Mouse (Mus musculus) cerebellum, adult 11 months (tissue): ENCODE data around the gene Tiam1.

Source experiments
- DNase-seq: peaks from one replicate; pipeline ENCODE4 v3.0.0; 2022

The Tiam1 gene

DNA sequence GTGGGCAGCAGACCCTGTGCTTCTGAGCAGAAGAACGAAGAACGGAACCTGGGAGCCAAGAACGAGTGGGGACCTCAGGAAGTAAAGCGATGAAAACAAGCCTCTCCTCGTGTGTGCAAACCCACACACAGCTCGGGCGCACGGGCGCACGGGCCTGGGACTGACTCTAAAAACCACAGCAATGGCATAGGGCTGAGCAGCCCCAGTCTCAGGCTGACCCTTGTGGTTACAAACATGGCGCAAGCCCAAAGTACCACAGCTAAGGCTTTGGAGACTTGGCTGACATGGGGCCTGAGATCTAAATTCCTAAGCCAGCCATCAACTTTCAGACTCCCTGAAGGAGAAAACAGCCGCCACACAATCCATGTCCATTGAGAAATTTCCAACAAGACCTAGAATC lies 239.4 kb downstream of the Tiam1 start:
- DNase-seq, result no peak

DNA sequence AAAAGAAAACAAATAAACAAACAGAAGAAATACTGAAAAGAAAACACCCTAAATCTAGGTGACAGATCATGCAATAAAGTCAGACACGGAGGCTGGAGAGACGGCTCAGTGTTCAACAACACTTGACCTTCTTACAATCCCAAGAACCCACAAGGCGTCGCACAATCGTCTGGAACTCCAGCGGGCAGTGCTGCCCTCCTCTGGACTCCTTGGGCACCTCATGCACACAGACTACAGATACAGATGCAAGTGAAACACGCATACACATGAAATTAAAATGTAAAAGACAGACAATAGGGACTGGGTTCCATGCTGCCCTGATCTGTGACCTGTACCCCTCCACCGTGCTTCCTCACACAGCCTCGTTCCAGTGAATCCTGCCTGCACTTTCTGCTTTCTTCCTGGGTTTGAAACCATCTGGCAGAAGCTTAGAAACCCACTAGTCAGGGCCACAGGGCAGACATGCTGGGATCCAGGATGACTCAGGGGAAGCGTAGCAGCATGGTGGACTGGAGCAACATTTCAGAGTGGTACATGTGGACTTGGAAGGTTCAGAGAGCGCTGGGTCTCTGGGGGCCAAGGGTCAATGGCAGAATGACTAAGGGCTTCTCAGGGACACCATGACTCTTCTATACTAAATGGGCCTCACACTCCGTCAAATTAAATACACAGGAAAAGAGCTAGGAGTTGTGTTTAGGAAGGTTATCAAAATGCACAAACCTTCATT lies 240.8 kb downstream of the Tiam1 start:
- no peak for DNase-seq

DNA sequence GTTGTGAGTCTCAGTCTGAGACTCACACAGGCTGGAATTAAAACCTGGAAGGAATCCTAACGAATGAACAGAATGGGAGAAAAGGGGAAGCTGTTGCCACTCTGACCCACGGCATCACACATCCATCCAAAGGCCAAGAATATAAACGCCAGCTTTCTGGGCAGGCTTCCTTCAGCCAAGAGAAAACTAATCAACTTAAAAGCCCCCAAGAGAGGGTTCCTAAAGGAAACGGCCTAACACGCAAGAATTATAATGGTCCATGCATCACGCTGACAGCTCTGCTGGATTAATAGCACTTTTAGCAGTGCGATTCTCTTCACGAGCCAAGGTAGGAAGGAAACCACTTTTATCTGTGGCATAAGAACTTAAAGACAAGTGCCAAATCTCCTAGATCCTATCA lies 242.9 kb downstream of the Tiam1 start:
- DNase-seq, result no peak

DNA sequence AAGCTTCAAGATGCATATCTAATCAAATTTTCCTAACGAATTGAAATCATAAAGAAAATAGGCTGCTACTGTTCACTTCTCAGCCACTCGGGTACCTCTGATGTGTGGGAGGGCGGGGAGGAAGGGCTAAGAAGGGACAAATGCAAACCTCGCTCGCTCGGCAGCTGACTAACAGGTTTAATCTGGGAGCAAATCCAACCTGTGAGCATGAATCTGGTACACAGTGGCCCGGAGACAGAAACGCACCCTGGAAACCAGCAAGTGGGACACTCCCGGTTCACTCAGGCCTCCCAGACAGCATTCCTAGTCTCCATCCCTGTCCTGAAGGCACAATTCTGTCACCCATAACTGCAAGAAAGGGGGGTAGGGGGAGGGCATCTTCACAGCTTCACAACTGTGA lies 244.4 kb downstream of the Tiam1 start:
- DNase-seq, result peak; percentile 65

DNA sequence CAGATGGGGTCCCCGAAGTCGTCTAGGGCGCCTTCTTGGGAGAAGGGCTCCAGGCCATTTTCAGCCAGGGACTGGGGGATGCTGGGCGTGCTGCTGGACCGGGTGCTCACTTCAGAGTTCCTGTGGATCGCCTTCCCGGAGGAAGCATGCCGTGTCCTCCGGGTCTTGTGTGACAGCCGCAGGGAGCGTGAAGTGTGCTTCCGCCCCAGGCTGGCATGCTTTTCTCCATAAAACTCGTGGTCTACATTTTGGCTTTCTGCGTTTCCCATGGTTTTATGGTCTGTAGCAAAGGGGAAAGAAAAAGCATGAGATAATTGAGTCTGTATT lies 245.3 kb downstream of the Tiam1 start:
- no peak for DNase-seq

DNA sequence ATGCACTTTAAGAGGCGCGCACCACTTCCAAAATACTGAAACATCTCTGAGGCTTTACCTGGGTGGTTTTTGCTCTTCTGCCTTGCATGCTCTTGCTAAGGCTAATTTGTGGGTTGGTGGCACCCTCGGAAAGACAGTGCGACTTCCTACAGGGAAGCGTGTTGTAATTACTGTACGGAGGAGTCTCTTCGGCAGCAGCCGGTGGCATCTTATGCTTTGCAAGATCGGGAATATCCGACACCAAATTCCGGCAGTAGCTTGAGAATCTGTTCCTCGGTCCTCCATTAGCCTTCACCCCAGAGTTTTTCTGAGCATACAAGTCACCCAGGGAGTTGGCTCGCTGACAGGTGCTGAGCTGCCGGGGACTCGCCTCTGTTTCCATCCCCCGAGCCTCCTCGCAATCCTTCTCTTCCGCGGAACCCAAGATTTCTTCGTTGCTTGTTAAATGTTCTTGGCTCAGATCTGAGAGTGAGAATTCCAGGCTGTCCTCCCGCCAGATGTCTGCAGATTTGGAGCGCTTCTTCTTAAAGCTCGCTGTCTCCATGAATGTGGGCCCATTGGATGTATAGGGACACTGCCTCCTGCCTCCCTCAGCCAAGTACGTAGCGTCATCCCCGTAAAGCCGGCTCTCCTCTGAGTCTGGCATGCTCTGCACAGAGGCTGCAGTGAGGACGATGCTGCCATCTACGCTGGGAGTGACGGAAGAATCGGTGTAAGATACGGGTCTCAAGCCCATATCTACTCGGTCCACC lies 245.8 kb downstream of the Tiam1 start:
- DNase-seq, result peak; percentile 64

DNA sequence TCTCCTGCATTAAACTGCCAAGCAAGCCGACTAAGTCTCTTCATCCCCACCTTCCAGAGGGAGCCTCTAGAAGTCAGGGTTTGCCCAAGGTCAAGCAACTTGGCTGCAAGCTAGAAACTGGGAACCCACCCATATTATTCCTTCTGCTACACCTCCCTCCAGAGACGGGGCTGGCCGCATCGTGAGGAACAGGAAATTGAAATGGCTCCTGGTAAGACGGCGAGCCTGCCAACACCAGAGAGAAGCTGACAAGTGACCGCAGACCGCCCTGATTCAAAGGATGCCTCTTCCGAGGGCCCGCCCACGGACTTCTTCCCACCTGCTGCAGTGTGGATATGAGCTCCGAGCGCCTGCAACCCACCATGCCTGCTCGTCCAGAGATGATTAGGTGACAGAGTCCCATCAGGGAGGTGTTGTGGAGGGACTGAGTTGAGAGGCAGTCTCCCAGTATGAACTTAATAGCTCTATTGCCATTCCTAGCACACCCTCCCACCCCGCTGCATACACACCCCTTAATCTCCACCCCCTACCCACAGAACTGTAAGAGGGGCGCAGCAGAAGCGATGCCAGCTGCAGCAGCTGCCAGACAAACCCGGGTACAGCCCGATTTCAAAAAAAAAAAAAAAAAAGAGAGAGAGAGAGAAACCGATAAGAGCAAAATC lies 246.6 kb downstream of the Tiam1 start:
- DNase-seq, result peak; percentile 77

DNA sequence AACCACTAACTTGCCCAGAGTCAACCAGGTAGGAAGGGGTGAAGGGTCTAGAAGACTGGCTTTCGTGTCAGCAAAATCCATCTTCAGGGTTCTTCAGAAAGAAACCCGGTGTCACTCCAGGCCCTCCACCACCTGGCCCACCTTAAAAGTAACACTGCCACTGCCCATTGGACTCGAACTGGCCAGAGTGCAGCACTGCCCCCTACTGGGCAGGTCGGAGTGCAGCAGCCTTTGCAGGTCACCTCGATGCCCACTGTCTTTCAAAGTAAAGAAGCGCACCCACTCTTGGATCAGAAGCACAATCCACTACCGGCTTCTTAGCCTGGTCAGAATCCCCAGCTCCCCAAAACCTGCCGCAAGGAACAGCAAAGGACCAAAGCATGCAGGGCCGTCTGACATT lies 247.2 kb downstream of the Tiam1 start:
- DNase-seq, result peak; percentile 72

DNA sequence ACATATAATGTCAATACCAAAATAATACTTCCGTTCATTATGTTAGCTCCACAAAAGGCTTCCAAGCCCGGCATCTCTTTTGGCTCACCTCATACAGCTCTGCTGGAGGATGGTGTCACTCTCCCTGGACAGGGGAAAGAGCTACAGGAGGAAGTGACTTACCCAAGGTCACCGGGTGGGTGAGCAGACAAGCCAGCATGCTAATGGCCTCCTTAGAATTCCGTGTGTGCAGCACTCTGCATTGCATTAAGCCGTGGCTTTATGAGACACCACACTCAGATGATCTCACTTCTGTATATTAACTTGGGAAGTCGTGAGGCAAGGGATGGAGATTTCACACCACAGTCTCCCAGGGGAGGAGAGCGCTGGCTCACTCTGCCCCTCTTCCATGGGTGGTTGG lies 248.3 kb downstream of the Tiam1 start:
- no peak for DNase-seq

DNA sequence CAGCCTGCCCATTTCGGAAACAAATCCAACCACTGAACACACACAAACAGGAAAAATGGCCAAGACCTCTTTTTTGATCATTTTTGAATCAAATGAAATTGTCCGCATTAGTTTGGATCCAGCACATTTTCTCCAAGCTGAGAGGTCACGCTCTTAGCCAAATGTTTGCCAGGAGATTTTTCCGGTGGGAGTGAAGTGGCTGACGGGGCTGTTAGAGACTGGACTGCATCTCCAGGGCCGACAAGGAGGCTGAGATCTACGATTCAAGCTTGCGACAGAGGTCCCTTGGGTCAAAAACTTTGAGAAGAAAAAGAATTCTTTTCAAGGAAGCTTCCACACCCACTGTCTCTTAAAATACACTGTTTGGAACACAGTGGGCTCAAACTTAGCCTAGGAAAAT lies 248.8 kb downstream of the Tiam1 start:
- DNase-seq, result no peak

DNA sequence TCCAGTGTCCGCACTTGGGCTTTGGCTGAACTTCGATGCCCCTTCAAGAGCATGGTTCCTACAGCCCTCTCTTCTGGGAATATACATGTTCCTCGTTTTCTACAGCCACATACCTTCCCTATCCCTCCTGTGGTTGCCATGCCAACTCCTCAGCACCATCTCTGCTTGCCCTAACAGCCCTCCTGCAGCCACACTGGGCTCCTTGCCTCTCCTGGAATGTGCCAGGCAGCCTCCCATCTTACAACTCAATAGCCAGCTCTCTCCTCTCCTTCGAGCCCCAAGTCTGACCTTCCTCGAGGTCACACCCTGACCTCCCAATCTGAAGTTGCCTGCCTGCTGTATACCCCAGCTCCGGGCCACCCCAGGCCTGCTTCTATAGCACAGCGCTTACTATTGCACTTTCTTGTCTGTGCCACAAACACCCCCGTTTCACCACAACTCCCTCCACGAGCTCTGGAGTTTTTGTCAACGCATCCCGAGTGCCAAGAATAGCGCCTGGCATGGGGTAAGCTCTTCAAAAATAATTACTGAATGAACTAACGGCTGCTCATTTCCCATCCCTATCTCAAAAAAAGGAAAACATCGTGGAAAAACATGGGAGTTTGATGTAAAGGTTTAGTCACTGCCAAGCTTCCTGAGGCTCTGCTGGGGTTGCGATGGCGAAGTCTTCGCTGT lies 252.9 kb downstream of the Tiam1 start:
- DNase-seq, result no peak

DNA sequence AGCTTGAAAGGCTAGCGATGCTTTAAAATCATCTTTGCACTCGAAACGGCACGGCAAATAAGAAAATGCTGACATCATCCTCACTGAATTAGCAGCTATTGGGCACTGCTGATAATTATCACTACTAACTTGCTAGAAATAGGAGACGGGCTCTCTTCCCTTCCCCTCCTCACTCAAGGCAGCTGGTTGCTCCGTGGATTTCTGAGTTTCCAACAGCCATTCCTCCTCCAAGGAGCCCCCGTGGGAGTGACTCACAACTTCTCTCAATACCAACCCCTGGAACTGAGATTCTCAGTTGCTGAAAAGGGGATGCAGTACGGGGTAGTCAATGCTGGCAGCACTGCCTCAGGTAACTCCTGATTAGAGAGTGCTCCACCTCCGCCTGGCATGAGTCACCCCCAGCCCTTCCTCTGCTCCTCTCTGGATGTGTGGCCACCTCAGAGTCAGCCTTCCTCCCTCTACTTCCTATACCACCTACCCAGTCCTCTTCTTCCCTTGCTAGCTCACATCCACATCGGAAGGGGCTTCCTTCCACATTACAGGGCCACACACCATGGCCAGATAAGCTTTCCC lies 253.6 kb downstream of the Tiam1 start:
- DNase-seq, result no peak

DNA sequence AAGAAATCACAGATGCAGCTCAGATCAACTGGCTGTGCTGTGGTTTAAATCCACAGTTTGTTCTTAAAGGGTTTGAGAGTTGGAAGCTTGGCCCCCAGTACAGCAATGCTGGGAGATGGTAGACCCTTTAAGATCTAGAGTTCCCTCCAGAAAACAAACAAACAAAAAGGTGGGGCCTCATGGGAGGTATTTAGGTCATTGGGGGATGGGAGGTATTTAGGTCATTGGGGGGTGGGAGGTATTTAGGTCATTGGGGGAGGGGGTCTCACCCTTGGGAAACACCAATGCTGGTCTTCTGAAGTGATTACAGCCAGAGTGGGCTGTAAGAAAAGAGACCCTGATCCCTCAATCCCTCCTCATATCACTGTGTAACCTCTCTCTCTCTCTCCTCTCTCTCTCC lies 257.0 kb downstream of the Tiam1 start:
- no peak for DNase-seq

DNA sequence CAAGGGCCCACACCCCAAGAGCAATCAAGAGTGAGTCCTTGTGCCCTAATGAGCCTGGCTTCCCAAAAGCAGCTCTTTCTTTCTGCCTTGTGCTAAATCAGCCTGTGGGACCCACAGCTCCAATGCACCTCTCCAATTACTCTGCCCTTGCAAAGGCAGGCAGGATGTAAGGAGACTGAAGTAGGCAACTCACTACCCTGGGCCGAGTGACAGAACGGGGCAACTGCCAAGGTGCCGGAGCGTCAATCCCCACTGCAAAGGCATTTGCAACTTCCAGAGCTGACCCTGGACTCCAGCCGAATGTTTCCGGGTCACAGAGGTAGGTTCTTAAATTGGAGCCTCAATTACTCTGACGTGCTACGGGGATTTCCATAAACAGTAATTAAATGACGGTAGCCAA lies 257.9 kb downstream of the Tiam1 start:
- DNase-seq, result no peak

DNA sequence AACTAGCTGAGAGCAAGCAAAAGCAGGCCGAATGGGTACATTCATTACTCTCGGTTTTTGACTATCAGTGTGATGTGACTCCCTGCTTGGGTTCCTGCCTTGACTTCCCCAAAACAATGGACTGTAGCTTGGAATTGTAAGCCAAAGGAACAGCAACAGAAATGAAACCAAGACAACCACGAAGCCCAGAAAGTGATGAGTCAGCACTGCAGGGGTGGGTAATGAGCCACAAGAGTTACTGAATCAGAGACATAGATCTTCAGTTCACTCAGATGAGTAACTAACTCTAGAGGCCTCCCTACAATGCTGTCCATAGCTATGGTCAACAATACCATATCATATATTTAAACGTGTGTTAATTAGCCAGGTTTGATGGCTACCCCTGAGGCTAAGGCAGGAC lies 259.7 kb downstream of the Tiam1 start:
- no peak for DNase-seq

DNA sequence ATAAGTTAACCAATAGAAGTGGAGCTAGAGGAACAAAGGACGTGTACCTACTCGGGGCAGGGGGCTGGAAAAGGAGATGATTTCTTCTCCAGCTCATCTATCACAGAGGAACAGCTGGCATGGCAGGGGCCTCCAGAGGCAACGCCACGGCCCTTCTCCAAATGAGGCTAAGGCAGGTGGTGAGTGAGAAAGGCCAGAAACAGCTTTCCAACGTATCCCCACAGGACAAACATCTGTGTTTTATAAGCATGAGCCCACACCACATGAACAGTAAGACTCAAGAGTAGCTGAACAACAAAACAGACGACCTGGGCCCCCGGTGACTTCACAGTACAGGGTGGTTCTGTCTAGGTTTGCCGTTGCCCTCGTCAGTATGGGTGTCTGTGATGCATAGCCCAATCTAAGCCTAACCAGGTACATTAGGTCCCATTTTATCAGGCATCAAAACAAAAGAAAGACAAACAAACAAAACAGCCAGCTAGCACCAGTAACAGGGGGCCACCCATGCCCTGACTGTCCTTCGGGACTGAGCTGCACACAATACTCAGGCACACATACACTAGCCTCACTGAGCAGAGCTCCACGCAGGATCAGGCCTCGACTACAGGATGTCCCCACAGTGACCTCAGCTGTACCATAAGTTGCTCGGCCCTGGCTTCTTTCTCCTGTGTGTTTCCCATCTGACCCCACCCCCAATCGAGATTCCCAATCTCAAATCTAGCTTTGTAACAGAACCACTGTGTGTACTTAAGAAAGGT lies 260.9 kb downstream of the Tiam1 start:
- no peak for DNase-seq

DNA sequence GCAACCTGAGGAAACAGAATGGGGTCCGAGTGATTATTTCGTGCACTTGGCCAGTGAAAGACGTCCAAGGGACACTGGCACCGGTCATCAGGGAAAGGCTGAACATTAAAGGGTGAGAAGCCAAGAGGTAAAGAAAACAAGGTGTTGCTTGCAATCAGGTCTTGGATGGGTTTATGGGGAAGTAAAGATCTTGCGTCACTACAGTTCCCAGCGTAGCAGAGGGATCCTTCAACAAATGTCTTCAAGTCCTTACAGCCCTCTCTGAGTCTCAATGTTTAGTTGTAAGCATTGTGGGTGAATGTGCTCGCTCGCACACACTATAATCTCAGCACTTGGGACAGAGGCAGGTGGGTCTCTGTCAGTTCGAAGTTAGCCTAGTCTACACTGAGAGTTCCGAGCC lies 266.4 kb downstream of the Tiam1 start:
- no peak for DNase-seq

DNA sequence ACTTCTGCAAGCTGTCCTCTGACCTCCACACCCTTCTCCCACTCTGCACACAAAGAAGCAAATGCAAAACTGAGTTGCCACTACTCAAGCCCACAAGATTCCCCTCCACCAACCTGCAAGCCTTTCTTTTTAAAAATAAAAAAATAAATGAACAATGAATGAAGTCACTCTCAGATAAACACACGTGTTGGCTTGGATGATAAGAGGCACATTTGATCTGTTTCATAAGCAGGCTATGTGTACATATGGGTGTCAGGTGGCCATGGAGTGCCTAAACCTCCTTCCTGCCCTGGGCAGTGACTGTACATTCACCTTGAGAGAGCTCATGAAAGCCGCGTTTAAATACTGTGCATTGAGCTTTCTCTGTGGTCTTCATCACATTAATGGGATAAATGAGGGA lies 267.5 kb downstream of the Tiam1 start:
- no peak for DNase-seq

DNA sequence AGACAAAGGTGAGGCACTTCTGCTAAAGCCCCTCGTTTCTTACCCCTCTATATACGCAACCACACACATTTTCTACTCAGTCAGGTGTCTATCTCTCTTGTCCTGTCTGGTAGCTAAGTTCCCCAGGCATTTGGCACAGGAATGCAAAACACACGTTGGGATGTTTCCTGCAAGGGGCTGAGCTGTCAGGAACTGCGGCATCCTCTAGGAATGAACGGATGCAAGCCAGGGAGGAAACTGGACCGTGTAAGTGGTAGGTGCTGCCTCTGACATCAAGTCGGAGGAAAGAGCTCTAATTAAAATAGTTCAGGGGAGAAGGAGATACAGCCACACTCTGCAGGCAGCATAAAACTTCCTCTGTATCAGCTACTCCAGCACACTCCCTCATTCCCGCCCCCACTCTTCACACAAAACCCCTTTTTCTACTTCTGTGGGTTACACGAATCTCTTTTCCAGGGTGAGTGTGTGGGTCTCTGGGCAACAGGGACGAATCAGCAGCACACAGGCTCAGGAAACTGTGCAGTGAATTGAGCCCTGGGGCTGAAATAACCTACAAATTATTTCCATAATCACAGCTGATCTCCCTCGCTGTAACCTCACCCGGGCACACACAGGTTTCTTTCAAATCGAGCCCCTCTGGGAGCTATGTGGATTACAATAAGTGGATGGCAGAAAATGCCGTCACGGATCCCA lies 269.4 kb downstream of the Tiam1 start:
- DNase-seq, result no peak

DNA sequence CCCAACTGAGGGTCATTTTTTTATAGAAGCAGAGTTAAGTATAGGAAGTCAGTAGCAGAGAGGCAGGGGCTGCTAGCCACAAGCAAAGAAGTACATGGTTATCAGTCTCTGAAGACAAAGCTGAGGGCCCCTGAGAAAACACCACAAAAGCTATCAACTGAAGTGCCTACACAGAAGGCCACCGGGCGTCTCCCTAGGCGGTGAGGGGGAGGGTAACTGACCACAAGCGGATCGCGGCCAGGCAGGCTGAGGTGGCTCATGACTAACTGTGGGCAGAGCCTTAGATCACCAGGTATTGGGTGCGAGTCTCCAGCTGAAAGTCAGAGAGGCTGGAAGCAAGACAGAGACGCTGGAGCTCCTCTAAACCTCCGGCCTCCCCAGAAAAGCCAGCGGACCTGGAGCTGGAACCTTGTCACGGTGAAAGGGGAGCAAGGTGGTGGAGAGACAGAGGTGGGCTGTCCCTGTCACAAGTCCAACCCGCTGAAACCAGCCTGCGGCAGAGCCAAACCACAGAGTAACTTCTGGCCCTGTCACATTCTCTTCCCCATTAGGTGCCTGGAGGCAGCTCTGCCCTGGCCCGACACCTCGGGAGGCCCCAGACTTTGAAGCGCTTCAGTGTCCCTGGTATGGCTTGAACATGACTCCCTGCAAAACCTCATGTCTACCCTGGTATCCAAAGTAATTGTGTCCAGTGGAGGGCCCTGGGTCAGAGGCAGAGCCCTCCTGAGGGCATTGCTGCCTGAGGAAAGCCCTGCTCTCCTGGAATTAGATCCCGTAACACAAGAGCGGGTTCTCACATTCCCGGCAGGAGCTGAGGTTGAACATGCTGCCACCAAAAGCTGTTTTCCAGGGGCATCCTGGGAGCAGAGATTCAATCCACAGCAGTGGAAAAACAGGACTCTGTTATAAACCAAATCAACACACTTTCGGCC lies 271.3 kb downstream of the Tiam1 start:
- no peak for DNase-seq

DNA sequence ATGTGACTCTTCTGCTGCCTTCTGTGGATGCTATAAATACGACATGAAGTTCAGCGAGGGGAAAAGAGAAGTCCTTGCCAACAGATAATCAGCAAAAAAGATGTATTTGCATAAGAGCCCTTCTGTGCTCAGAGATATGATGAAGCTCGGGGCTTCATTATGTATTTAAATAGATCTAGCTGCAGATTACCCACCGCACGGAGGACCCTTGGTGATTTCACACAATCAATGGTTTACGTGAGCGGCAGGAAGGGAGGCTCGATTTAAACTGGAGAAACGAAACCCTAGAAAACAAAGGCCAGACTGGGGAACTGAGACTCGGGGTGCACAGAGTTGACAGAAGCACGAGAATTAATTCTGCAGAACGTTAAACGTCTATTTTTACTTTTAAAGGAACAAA lies 272.2 kb downstream of the Tiam1 start:
- DNase-seq, result no peak
